Mouse (Mus musculus) lung, embryonic 16.5 days (tissue): ENCODE measurements around the gene Insl3. TPM values are rescaled to one million over a fixed set of nuclear protein-coding genes. Genes with fewer than 3 reads are reported as not detected.
"Not testable (repeated sequence)": the region's sequence is repeated elsewhere in the genome, so short reads cannot be mapped to it uniquely, and the experiment has no call there.

Experiments
- ATAC-seq: fragments of 200-750 bp; cut with Nextera tagmentation; 2 replicates; pipeline ENCODE4 v1.8.0; 2017; ENCODE audit warnings: low read depth, mild to moderate bottlenecking, moderate library complexity
- H3K27ac ChIP-seq: fragments of 300-500 bp; sonication (generic); 2 replicates; pipeline ENCODE4 v1.5.1; 2014; ENCODE audit warnings: mild to moderate bottlenecking, control low read depth, low read length
- H3K27me3 ChIP-seq: fragments of 300-500 bp; sonication (generic); 2 replicates; pipeline ENCODE4 v1.6.1; 2014; ENCODE audit warnings: low read depth, low read length, mixed read lengths; ENCODE audit not compliant: control insufficient read depth, insufficient read depth
- H3K36me3 ChIP-seq: fragments of 300-500 bp; sonication (generic); 2 replicates; pipeline ENCODE4 v1.6.1; 2014; ENCODE audit warnings: low read length; ENCODE audit not compliant: control insufficient read depth, insufficient read depth
- H3K4me1 ChIP-seq: fragments of 300-500 bp; sonication (generic); replicated peaks from 2 replicates; pipeline ENCODE4 v1.6.1; 2014; ENCODE audit warnings: low read length, mixed read lengths; ENCODE audit not compliant: control insufficient read depth, insufficient read depth
- H3K4me2 ChIP-seq: fragments of 300-500 bp; sonication (generic); 2 replicates; pipeline ENCODE4 v1.6.1; 2014; ENCODE audit warnings: low read depth, low read length, control low read depth
- H3K4me3 ChIP-seq: fragments of 300-500 bp; sonication (generic); 2 replicates; pipeline ENCODE4 v1.5.1; 2014; ENCODE audit warnings: mild to moderate bottlenecking, low read length, control low read depth
- H3K9ac ChIP-seq: fragments of 300-500 bp; sonication (generic); 2 replicates; pipeline ENCODE4 v1.6.1; 2014; ENCODE audit warnings: low read length, control low read depth
- H3K9me3 ChIP-seq: fragments of 300-500 bp; sonication (generic); 2 replicates; pipeline ENCODE4 v1.6.1; 2016; ENCODE audit warnings: low read length; ENCODE audit not compliant: control insufficient read depth
- WGBS: fragments of 180-500 bp; shearing (Covaris S2); extraction: QIAGEN DNeasy Blood & Tissue Kit; methylation state at CpG from one replicate; pipeline ENCODE4 v1.1.7; 2014; 5-methylcytosine and 5-hydroxymethylcytosine counted together
- polyA plus RNA-seq: library from polyadenylated mRNA; unstranded; fragments of >200 nt; fragmentation: Nextera tagmentation; extraction: Ambion mirVana; gene quantifications from 2 replicates; pipeline ENCODE4 v1.2.1, GENCODE M21; 2015

Insl3 gene
- polyA plus RNA-seq, 1 experiment from 2014 or later = 1.4 TPM

DNA sequence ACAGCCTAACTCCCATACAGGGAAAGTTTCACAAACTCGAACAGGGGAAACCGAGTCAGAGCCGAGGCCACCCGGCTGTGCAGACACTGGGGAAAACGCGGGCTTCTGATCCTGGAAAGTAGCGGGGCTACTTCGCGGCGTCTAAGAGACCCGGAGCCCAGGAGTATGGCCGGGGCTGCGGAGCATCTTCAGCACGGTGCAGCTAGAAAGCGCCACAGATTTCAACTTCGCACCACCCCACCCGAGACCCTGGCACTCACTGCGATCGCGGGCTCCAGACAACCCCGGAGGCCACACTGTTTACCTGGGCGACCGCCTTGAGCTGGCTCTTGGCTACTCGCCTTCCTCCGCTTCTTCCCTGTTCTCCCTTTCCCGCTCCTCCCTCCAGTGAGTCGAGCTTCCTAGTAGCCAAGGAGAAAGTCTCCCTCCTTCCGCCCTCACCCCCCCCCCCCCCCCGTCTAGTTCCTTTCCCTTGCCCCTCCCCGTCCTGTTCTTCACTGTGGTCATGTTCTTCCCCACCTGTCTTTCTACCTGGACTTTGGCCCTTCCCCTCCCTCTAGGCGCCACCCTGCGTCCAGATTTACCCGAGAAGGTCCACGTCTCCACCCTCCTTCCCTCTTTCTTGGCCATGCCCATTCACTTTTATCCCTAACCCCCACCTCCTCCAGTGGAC is 12.5 kb downstream of the Insl3 start, which contains the start of gene B3gnt3:
Gene B3gnt3 (minus strand): TSS at position 376 of the 673 bp plus-strand sequence.
- Histone ChIP-seq H3K9me3 (no peaks in the 10 kb centered on the region), H3K4me1 (peaks cover 7% of the 10 kb centered on the region; the same call in 1 of the 2 replicates), H3K27ac (no peak within 1 kb of the TSS), H3K27me3 (peaks cover 31% of the 10 kb centered on the region), H3K36me3 (no peaks in the 10 kb centered on the region), H3K4me2 (peak within 1 kb of the TSS; percentile 52), H3K9ac (peak within 1 kb of the TSS; percentile 56), H3K4me3 (peak within 1 kb of the TSS; percentile 38)
- peak; percentile 22; the same call in 1 of the 2 replicates for ATAC-seq
- 13% methylated on average over 32 of the region's 34 CpGs for WGBS

DNA sequence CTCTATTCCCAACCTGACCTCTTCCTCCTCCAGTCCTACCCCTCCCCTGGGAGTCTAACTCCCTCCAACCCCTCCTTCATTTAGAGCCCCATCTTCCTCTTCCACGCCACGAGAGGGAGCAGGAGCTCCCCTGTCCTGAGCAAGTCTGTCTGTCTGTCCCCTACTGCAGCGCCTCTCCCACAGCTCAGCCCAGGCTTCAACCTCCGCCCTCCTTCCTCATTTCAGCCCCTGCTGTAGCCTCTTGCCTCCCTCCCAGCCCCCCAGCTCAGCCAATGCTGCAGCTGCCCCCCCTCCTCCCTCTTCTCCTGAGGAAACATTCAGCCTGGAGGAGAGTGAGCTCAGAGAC is 13.0 kb downstream of the Insl3 start:
- H3K4me1 ChIP-seq = peaks cover 7% of the 10 kb centered on the region; the same call in 1 of the 2 replicates
- peaks cover 31% of the 10 kb centered on the region for H3K27me3 ChIP-seq
- no peaks in the 10 kb centered on the region for H3K36me3 ChIP-seq
- no peak overlapping the region for H3K4me3 ChIP-seq
- no peak overlapping the region for H3K4me2 ChIP-seq
- 30% methylated on average over 4 of the region's 4 CpGs for WGBS
- no peaks in the 10 kb centered on the region for H3K9me3 ChIP-seq
- H3K27ac ChIP-seq = no peak overlapping the region
- no peak for ATAC-seq
- H3K9ac ChIP-seq = no peak overlapping the region

DNA sequence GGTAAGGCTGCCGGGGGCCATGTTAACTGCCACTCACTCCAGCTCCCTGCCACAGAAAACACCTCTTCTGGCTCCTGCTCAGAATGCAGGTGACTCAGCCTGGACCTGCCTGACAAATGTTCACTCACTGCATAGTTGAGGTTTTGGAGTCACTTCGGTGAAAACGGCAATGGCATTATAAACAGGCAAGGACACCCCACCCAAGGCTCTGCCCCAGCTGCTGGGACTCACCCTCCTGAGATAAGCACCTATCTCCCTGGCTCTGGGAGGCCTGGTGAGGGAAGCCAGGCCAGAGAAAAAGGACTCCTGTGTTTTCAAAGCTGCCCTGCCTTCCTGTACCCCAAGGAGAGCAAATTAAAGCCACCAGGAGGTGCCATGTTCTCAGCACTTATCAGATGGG is 13.9 kb downstream of the Insl3 start:
- Histone ChIP-seq H3K36me3 (no peaks in the 10 kb centered on the region), H3K9me3 (no peaks in the 10 kb centered on the region), H3K27ac (no peak overlapping the region), H3K27me3 (peaks cover 31% of the 10 kb centered on the region), H3K4me3 (no peak overlapping the region), H3K9ac (no peak overlapping the region), H3K4me1 (peaks cover 7% of the 10 kb centered on the region; the same call in 1 of the 2 replicates), H3K4me2 (no peak overlapping the region)
- WGBS = 68% methylated on average over 3 of the region's 3 CpGs
- no peak for ATAC-seq

- not testable (repeated sequence) for H3K9me3 ChIP-seq, H3K27ac ChIP-seq, H3K4me1 ChIP-seq, H3K36me3 ChIP-seq, ATAC-seq, H3K4me2 ChIP-seq, H3K9ac ChIP-seq, H3K4me3 ChIP-seq
- peaks cover 30% of the 10 kb centered on the region for H3K27me3 ChIP-seq
These were observed 14.4 kb downstream of the Insl3 start for GRCm38 (mm10) chr8:71703400-71703799.

DNA sequence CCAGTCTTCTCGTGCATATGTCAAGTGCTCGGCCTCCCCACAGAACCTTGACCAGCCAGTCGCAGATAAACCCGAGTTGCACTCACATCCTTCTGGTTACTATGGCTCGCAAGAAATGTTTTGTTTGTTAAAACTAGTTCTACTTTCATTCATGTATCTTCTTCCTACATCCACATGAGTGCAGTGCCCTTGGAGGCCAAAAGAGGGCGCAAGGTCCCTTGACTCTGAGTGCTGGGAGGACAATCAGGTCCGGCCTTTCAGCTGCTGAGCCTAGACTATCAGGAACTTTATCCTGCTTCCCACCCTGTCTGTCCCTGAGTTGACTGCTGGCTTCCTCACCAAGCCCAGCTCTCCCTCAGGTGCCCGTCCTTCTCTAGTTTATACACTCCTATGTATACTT is 18.9 kb downstream of the Insl3 start:
- H3K4me2 ChIP-seq = no peak overlapping the region
- H3K9me3 ChIP-seq = no peaks in the 10 kb centered on the region
- H3K27me3 ChIP-seq = peaks cover 11% of the 10 kb centered on the region; the same call in 1 of the 2 replicates
- no peak overlapping the region for H3K4me3 ChIP-seq
- H3K4me1 ChIP-seq = 0 out of 2 replicates have a peak, but pooled peaks cover 2% of the 10 kb centered on the region
- 25% methylated on average over 8 of the region's 8 CpGs for WGBS
- no peaks in the 10 kb centered on the region for H3K36me3 ChIP-seq
- ATAC-seq = no peak
- no peak overlapping the region for H3K27ac ChIP-seq
- no peak overlapping the region for H3K9ac ChIP-seq

DNA sequence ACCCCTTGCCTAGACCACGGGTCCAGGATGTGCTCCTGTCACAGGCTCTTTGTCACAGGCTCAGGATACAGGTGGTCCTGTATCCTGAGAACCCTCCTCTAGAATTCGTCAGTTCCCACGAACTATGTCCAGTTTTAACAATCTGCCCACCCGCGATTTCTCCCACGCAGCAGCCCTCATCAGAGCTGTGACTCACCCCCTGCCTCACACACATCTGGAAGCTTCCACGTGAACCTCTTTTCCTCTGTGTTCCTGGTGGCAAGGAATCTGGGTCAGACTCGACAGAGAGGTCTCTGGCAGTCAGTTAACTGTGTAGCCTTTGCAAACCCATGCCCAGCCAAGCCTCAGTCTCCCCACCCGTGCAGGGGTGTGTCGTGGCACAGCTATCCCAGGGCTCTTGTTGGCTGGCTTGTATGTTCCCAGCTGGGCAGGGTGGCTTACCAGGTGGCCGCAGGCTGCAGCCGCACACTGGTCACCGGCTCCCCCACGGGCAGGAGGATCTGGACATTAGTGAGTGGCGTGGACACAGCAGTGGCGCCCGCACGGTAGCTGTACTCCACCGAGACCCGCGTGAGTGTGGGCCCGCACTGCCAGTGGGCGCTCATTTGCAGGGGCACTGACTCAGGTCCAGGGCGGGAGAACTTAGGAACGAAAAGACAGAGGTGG is 20.3 kb downstream of the Insl3 start:
- 0 out of 2 replicates have a peak, but pooled peaks cover 2% of the 10 kb centered on the region for H3K4me1 ChIP-seq
- H3K9ac ChIP-seq = no peak overlapping the region
- peaks cover 11% of the 10 kb centered on the region; the same call in 1 of the 2 replicates for H3K27me3 ChIP-seq
- no peak overlapping the region for H3K27ac ChIP-seq
- WGBS = 34% methylated on average over 25 of the region's 25 CpGs
- no peak for ATAC-seq
- no peaks in the 10 kb centered on the region for H3K36me3 ChIP-seq
- H3K4me2 ChIP-seq = peak overlapping the region; percentile 39; the same call in 1 of the 2 replicates
- H3K4me3 ChIP-seq = no peak overlapping the region
- no peaks in the 10 kb centered on the region for H3K9me3 ChIP-seq

DNA sequence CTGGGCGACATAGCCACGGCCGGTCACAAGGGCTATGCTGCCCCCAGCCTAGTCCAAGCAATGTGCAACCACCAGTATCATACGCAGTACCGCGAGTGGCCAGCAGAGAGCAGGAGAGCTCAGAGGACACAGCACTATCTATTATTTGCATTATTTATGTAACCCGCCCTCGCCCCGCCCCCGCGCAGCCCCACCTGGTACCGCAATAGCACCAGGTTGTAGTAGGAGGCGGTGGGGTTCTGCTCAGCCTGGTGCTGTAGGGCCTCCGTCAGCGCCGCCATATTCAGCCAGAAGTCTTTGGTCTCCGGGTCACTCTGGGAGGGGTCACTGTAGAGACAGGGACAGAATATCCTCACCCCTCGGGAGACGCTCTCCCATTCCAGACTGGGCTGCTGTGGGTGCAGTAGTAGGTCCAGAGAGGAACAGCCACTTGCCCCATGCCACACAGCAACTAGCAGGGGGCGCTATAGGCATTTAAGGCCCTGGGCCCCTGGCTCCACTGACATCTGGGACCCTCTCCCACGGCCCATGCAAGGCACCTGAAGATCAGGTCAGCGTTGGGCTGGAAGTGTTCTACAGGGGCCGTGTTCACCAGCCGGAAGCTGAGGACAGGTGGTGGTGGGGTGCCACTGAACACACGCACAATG is 20.9 kb downstream of the Insl3 start:
- Histone ChIP-seq H3K36me3 (no peaks in the 10 kb centered on the region), H3K4me2 (peak overlapping the region; percentile 39), H3K4me3 (peak overlapping the region; percentile 19; the same call in 1 of the 2 replicates), H3K9me3 (no peaks in the 10 kb centered on the region), H3K9ac (no peak overlapping the region), H3K27me3 (peaks cover 11% of the 10 kb centered on the region; the same call in 1 of the 2 replicates), H3K27ac (no peak overlapping the region), H3K4me1 (0 out of 2 replicates have a peak, but pooled peaks cover 2% of the 10 kb centered on the region)
- WGBS = 19% methylated on average over 25 of the region's 25 CpGs
- ATAC-seq = peak; percentile 69

DNA sequence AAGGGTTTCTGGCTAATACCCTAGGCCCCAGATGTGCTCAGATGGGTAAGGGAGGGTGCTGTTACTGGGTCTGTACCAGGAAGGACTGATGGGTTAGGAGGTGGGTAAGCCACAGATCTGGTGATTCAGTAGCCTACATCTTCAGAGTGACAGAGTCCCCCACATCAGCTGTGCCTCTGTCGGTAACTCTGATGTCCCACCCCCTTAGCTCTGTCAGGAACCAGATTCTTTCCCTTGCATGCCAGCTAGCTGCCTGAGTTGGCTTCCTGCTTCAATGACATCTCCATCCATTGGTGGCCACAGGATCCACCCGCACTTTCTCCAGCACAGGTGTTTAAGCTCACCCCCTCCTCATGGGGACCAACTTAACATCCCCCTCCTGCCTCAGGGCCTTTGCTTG is 22.6 kb downstream of the Insl3 start:
- WGBS = 67% methylated on average over 2 of the region's 2 CpGs
- no peak for ATAC-seq
- H3K4me2 ChIP-seq = no peak overlapping the region
- H3K36me3 ChIP-seq = no peaks in the 10 kb centered on the region
- no peak overlapping the region for H3K4me3 ChIP-seq
- H3K9me3 ChIP-seq = no peaks in the 10 kb centered on the region
- H3K4me1 ChIP-seq = 0 out of 2 replicates have a peak, but pooled peaks cover 2% of the 10 kb centered on the region
- H3K27ac ChIP-seq = no peak overlapping the region
- peaks cover 9% of the 10 kb centered on the region; the same call in 1 of the 2 replicates for H3K27me3 ChIP-seq
- H3K9ac ChIP-seq = no peak overlapping the region

DNA sequence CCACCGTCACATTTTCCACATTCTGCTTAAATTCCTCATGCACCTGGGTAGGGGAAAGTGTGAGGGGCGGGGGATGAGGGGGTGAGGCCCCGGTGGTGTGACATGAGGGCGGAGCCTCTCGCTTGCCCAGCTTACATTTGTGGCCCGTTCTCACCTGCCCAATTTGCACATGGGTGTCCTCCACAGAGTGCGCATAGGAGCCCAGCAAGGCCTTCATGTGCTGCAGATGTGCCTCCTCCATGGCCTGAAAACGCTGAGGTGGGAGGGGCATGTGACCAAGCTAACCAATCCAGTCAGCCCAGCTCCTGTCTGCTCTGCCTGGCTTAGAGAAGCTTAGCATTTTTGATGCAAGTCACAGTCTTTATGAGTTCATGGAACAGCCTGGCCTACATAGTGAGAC is 26.5 kb downstream of the Insl3 start:
- H3K4me2 ChIP-seq = no peak overlapping the region
- no peaks in the 10 kb centered on the region for H3K27me3 ChIP-seq
- 33% methylated on average over 8 of the region's 8 CpGs for WGBS
- H3K36me3 ChIP-seq = no peaks in the 10 kb centered on the region
- H3K9ac ChIP-seq = no peak overlapping the region
- no peak overlapping the region for H3K27ac ChIP-seq
- ATAC-seq = no peak
- no peak overlapping the region for H3K4me3 ChIP-seq
- H3K9me3 ChIP-seq = no peaks in the 10 kb centered on the region
- H3K4me1 ChIP-seq = no peaks in the 10 kb centered on the region
